Mouse (Mus musculus) granulocyte monocyte progenitor cell, adult 5-6 weeks (primary cell): ENCODE measurements around the gene Atp6v0a4. TPM values are rescaled to one million over a fixed set of nuclear protein-coding genes. Genes with fewer than 3 reads are reported as not detected.
A peak's percentile ranks its signal among the peaks of the same experiment; 100 is the strongest.

Experiments
- ATAC-seq: replicated peaks from 2 replicates; pipeline ENCODE4 v1.8.0; 2016; ENCODE audit warnings: mild to moderate bottlenecking, moderate TSS enrichment, inconsistent platforms; ENCODE audit not compliant: poor library complexity, severe bottlenecking
- total RNA-seq, 2 experiments: library from RNA; stranded (forward) in 1 of 2; stranded (reverse) in 1 of 2; fragments of 200-712, 200-1000 nt in 1 of 2; fragments of >200 nt in 1 of 2; fragmentation: Nextera tagmentation in 1 of 2; gene quantifications; 2 replicates each; pipeline ENCODE4 v1.2.3; 2014 to 2017

The Atp6v0a4 gene
- total RNA-seq, 2 experiments from 2014 or later, result not detected

DNA sequence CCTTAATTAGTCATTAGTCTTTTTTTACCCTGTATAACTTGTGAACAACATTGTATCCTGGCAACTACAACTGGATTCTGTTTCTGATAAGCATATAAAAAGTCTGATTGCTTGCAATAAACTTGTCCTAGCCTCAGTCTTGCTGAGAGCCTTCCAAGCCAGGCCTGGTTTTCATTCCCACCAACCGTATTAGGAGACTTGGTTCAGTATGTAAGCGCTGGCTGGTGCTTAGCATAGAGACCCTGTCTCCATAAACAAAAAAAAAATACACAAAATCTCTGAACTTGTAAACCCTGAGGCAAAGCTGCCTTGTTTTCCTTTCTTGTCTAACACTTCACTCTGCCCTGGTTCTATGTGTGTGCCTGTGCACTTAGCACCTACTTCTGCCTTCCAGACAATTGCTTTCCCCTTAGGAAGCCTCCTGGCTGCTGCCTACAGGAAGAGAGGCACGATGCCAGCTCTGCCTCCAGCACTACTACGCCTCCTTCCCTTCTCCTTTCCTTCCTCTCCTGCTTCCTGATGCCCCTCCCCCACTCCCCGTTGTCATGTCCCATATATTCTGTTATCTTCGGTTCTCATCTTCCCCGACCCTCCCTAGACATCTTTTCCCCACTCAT is 92.4 kb downstream of the Atp6v0a4 start:
- no peak for ATAC-seq

DNA sequence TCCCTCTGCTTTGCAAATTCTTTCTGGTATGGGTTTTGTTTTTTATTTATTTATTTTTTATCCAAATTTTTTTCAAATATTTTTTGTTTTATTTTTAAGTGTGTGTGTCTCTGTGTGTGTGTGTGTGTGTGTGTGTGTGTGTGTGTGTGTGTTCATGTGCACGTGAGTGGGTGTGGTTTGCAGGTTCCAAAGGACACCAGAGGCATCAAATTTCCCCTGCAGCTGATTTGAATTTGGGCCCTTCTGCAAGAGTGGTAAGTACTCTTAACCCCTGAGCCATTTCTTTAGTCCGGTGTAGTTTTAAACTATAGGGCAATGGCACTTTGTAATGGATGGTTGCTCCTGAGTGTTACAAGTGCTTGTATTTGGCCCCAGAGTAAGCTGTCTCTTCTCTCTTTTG is 96.2 kb downstream of the Atp6v0a4 start:
- ATAC-seq, result no peak

DNA sequence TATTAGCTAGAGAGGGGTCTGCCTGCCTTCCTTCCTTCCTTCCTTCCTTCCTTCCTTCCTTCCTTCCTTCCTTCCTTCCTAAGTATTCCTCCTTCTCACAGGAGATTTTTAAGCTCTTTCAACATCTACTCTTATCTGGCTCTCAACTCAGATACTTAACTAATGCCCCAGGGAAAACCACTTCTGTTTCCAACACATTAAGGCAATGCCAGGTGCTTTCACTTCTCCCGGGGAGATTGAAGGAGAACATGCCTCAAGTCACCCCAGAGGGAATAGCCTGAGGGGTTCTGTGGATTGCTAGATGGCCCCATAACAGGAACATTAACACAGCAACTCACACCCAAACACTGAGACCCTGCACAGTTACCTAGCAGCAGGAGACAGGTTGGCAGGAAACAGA is 96.6 kb downstream of the Atp6v0a4 start:
- no peak for ATAC-seq

DNA sequence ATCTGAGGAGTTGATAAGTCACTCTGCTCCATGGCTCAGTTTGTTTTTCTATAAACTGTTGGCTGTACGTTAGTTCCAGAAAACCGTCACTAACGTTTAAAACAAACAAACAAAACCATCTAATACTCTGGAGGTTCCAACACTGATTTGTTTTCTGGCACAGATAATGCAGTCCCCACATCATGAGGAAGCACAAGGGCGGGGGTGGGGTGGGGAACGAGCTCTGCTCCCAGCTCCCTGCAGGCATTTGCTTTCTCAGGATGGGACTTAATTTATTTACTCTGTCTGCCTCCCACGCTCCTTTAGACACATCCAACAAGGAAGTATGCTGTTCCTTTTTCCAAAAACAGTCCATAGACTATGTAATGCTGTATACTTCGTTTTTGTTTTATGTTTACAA is 101.1 kb downstream of the Atp6v0a4 start:
- ATAC-seq, result no peak

DNA sequence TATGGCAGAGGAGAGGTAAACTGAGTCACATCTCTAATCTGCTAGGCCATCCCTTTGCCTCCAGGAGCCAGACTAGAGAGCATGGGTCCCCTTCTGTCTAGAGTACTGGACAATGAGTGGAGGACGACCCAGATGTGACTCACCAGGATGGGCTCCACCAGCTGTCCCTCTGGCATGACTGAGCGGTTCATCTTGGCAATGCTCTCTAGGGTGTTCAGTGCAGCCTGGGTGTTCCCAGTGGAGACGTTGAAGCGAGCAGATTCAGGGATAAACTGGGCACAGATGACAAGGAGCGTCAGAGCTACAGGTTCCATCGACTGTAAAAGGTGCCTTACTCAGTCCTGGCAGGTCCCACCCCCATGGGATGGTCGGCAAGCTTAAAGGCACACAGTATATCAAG is 103.0 kb downstream of the Atp6v0a4 start:
- ATAC-seq, result no peak

DNA sequence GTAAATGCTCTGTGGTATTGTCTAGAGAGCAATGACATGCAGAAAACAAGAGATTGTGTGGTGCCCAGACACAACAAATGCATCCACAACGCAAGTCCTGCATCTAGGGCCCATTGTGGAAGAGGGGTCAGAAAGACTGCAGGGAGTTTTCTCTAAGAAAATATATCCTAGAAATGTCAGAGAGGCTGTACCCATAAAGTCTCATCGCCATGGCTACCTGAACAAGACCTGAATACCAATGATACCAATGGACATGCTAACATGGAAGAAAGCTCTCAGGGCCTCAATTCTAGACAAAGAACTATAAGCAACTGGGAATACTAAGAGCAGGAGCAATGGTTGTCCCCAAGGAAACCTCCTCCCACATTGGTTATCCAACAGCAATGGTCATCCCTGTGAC is 111.6 kb downstream of the Atp6v0a4 start:
- ATAC-seq, result no peak

DNA sequence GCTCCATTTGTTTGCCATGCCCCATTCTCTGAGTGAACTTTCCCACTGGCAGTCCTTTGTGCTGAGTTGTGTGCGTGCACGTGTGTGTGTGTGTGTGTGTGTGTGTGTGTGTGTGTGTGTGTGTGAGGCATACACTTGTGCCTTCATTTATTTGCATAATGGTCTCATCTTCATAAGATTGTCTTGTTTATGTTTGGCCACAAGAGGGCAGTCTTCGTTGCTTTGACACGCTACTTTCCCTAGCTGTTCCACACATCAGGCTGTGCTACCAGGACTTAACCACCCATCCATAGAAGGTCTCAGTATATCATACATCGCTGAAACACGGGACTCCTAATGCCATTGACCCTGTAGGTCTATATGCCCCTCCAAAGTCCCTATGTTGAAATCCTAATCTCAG is 116.9 kb downstream of the Atp6v0a4 start:
- ATAC-seq, result peak; percentile 85

Other genes starting within 250 kb of the Atp6v0a4 start
- gene Svopl, start 77.6 kb downstream of the Atp6v0a4 start, total RNA-seq (2014; fragmentation: Nextera tagmentation), result not detected in 2 replicates
- gene Svopl, start 77.6 kb downstream of the Atp6v0a4 start, total RNA-seq (2017), result not detected in 2 replicates
- not detected in 2 replicates for gene Tmem213, start 15.3 kb downstream of the Atp6v0a4 start, total RNA-seq (2014; fragmentation: Nextera tagmentation)
- gene Tmem213, start 15.3 kb downstream of the Atp6v0a4 start, total RNA-seq (2017), result not detected in 2 replicates
- gene D630045J12Rik, start 129.4 kb upstream of the Atp6v0a4 start, total RNA-seq (2014; fragmentation: Nextera tagmentation), result 2.0 and 2.2 TPM in 2 replicates
- 0.15 and 0.22 TPM in 2 replicates for gene D630045J12Rik, start 129.4 kb upstream of the Atp6v0a4 start, total RNA-seq (2017)
- gene Zc3hav1l, start 174.7 kb upstream of the Atp6v0a4 start, total RNA-seq (2014; fragmentation: Nextera tagmentation), result 19.3 and 23.8 TPM in 2 replicates
- 4.1 and 5.1 TPM in 2 replicates for gene Zc3hav1l, start 174.7 kb upstream of the Atp6v0a4 start, total RNA-seq (2017)
- gene Zc3hav1, start 230.0 kb upstream of the Atp6v0a4 start, total RNA-seq (2014; fragmentation: Nextera tagmentation), result 46.8 and 48.4 TPM in 2 replicates
- 47.6 and 53.1 TPM in 2 replicates for gene Zc3hav1, start 230.0 kb upstream of the Atp6v0a4 start, total RNA-seq (2017)